Mouse (Mus musculus): ENCODE data around the gene Rufy2.

DNA sequence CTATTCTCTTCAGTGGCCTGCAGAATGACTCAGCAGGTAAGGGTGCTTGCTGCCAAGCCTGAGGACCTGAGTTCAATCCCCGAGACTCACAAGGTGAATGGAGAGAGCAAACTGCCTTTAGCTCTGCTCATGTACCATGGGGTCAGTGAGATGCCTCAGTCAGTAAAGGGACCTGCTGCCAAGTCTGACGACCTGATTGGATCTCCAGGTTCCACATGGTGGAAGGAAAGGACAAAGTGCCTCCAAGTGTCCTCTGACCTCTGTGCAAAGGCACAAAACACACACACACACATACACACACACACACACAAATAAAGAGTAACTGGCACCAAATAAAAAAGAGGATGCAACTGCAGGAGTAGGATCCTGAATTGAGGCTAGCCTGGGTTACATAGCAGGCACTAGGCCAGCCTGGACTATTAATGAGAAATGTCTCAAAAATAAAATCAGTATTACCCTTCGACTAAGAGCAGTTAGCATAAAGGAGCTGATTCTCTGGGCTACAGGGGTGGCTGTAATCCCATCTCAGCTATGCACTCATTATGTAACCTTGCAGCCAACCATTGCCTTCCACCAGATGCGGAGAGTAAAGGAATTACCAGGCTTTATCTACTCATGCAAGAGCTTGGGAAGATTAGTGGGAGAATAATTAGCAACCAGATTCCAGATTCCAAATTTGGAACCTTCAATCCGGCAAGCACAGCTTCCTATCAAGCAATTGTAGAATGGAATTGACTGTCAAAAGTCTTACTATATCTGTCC is 60.0 kb downstream of the Rufy2 start:
- TF ChIP-seq POLR2A (IDR thresholded peaks at IDR 0.05; ENCODE audit: insufficient read length, low read depth) (no peak), TCF3 (IDR thresholded peaks at IDR 0.05; ENCODE audit: insufficient read length, low read depth) (no peak), TCF12 (IDR thresholded peaks at IDR 0.05; ENCODE audit: insufficient read depth, poor library complexity, severe bottlenecking) (no peak), MYOG (IDR thresholded peaks at IDR 0.05; ENCODE audit: control insufficient read depth in 1 of 3, insufficient read depth in 1 of 3, insufficient read length in 2 of 3, low read depth in 2 of 3) (no peak), MAX (IDR thresholded peaks at IDR 0.05; ENCODE audit: low read depth) (no peak), USF1 (IDR thresholded peaks at IDR 0.05; ENCODE audit: low read depth) (no peak)
